Mouse (Mus musculus) liver, adult 2 months (tissue): Measurements from ENCODE around the gene Nbl1. TPM values are rescaled to one million over a fixed set of nuclear protein-coding genes. Genes with fewer than 3 reads are reported as not detected.

Source experiments
- DNase-seq: peaks from one replicate; pipeline ENCODE4 v3.0.0-alpha.2; 2011; ENCODE audit warnings: low read depth, low spot score; ENCODE audit errors: extremely low read depth
- H3K27ac ChIP-seq: fragments of 200-500 bp; replicated peaks from 2 replicates; pipeline ENCODE4 v1.5.1; 2012; ENCODE audit warnings: low read depth, mild to moderate bottlenecking, control low read depth, inconsistent platforms, low read length; ENCODE audit not compliant: insufficient read depth
- H3K27me3 ChIP-seq: fragments of 200-500 bp; 2 replicates; pipeline ENCODE4 v1.6.1; 2012; ENCODE audit warnings: mild to moderate bottlenecking, moderate library complexity, low read length, inconsistent platforms; ENCODE audit not compliant: control insufficient read depth, insufficient read depth
- H3K36me3 ChIP-seq: fragments of 200-500 bp; 2 replicates; pipeline ENCODE4 v1.6.1; 2012; ENCODE audit warnings: low read length, inconsistent platforms; ENCODE audit not compliant: control insufficient read depth, insufficient read depth
- H3K4me1 ChIP-seq: fragments of 200-500 bp; 2 replicates; pipeline ENCODE4 v1.6.1; 2011; ENCODE audit warnings: low read length; ENCODE audit not compliant: control insufficient read depth, insufficient read depth
- H3K4me3 ChIP-seq: fragments of 200-500 bp; 2 replicates; pipeline ENCODE4 v1.5.1; 2011; ENCODE audit warnings: low read depth, mild to moderate bottlenecking, control low read depth, low read length, moderate library complexity; ENCODE audit not compliant: insufficient read depth
- H3K79me2 ChIP-seq: fragments of 200-500 bp; 2 replicates; pipeline ENCODE4 v1.6.1; 2012; ENCODE audit warnings: inconsistent platforms, mild to moderate bottlenecking, low read length, moderate library complexity; ENCODE audit not compliant: control insufficient read depth, insufficient read depth
- H3K9ac ChIP-seq: fragments of 200-500 bp; 2 replicates; pipeline ENCODE4 v1.6.1; 2012; ENCODE audit warnings: low read depth, mild to moderate bottlenecking, control low read depth, inconsistent platforms, low read length
- CTCF ChIP-seq: fragments of 200-500 bp; IDR thresholded peaks from 2 replicates; pipeline ENCODE4 v1.5.1; 2011; ENCODE audit warnings: low read depth, low read length, control low read depth
- POLR2A ChIP-seq: fragments of 200-500 bp; IDR thresholded peaks from 2 replicates; pipeline ENCODE4 v1.6.1; 2011; ENCODE audit warnings: low read length, control low read depth; ENCODE audit not compliant: insufficient read depth; ENCODE audit errors: extremely low read depth
- WGBS: fragments of 180-500 bp; shearing (Covaris S2); methylation state at CpG from one replicate; pipeline ENCODE4 v1.1.7; 2018; 5-methylcytosine and 5-hydroxymethylcytosine counted together
- polyA plus RNA-seq: library from polyadenylated mRNA; depleted of rRNA; stranded (reverse); fragments of >200 nt; gene quantifications from 2 replicates; pipeline ENCODE4 v1.2.3, GENCODE M21; 2012
- total RNA-seq: library from RNA; depleted of rRNA; stranded (reverse); fragments of >200 nt; gene quantifications from 2 replicates; pipeline ENCODE4 v1.2.3, GENCODE M21; 2014

The Nbl1 gene
- total and polyA plus RNA-seq, 2 experiments, result 0.37 to 1.1 TPM

DNA sequence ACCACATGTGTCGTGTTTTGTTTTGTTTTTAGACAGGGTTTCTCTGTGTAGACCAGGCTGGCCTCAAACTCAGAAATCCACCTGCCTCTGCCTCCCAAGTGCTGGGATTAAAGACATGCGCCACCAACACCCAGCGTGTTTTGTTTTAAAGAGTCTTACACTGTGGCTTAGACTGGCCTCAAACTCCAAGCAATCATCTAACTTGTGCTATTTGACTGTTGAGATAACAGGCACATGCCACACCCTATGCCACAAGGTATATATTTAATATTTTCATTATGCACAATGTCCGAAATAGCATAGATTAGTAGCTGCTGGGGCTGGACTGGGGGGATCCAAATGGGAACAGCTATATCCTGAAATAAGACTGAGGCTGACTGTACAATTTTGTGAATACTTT lies 29.8 kb upstream of the Nbl1 start:
- Histone ChIP-seq H3K27ac (no peak overlapping the region), H3K4me3 (no peak overlapping the region), H3K36me3 (no peaks in the 10 kb centered on the region), H3K4me1 (peaks cover 10% of the 10 kb centered on the region), H3K79me2 (peaks cover 70% of the 10 kb centered on the region), H3K9ac (no peak overlapping the region), H3K27me3 (no peaks in the 10 kb centered on the region)
- 99% methylated on average over 4 of the region's 4 CpGs for WGBS
- TF ChIP-seq POLR2A, result no peak
- TF ChIP-seq CTCF, result no peak
- no peak for DNase-seq

DNA sequence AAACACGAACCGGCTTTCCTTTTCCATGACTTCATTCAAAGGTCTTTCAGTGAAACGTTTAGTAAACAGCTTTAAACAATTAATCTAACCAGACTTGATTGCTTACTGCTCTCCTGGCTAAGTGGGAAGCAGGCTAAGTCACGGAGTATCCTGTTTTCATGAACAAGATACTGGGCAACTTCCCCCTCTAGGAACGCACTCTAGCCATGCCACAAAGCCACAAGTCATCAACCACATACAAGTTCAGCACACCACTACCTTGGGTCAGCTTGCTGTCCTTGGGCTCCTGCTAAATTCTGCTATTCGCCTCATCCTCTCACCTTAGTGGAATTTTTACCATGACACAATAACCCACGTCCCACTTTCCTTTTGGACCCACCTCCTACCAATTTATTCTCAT lies 28.2 kb upstream of the Nbl1 start:
- WGBS, result 56% methylated on average over 7 of the region's 7 CpGs
- H3K9ac ChIP-seq, result no peak overlapping the region
- H3K36me3 ChIP-seq, result no peaks in the 10 kb centered on the region
- no peak for DNase-seq
- no peak overlapping the region for H3K4me3 ChIP-seq
- H3K4me1 ChIP-seq, result peaks cover 14% of the 10 kb centered on the region
- H3K79me2 ChIP-seq, result peaks cover 68% of the 10 kb centered on the region
- H3K27ac ChIP-seq, result no peak overlapping the region
- H3K27me3 ChIP-seq, result no peaks in the 10 kb centered on the region
- TF ChIP-seq CTCF (no peak), POLR2A (no peak)

- Histone ChIP-seq H3K36me3 (no peaks in the 10 kb centered on the region), H3K27ac (no peak overlapping the region), H3K4me3 (no peak overlapping the region), H3K27me3 (no peaks in the 10 kb centered on the region), H3K79me2 (peaks cover 71% of the 10 kb centered on the region), H3K9ac (no peak overlapping the region), H3K4me1 (peaks cover 12% of the 10 kb centered on the region)
- WGBS, result 41% methylated on average over 4 of the region's 4 CpGs
- no peak for TF ChIP-seq CTCF
- TF ChIP-seq POLR2A, result no peak
- no peak for DNase-seq
Observed at GRCm38 (mm10) chr4:139120281-139120814, 27.6 kb upstream of the Nbl1 start.

GRCm38 (mm10) chr4:139116356-139117063 lies 23.7 kb upstream of the Nbl1 start:
- Histone ChIP-seq H3K27me3 (no peaks in the 10 kb centered on the region), H3K36me3 (no peaks in the 10 kb centered on the region), H3K9ac (no peak overlapping the region), H3K4me1 (peaks cover 20% of the 10 kb centered on the region), H3K79me2 (peaks cover 59% of the 10 kb centered on the region), H3K27ac (no peak overlapping the region), H3K4me3 (no peak overlapping the region)
- DNase-seq, result no peak
- WGBS, result 49% methylated on average over 3 of the region's 3 CpGs
- TF ChIP-seq POLR2A (no peak), CTCF (no peak)

- no peak for TF ChIP-seq POLR2A
- TF ChIP-seq CTCF, result peak; percentile 26; the same call in 1 of the 2 replicates
- Histone ChIP-seq H3K36me3 (no peaks in the 10 kb centered on the region), H3K27me3 (no peaks in the 10 kb centered on the region), H3K79me2 (peaks cover 54% of the 10 kb centered on the region), H3K9ac (no peak overlapping the region), H3K27ac (no peak overlapping the region), H3K4me3 (no peak overlapping the region), H3K4me1 (peaks cover 21% of the 10 kb centered on the region)
- DNase-seq, result no peak
- 95% methylated on average over 5 of the region's 5 CpGs for WGBS
Observed at GRCm38 (mm10) chr4:139115721-139116120, 22.9 kb upstream of the Nbl1 start.

DNA sequence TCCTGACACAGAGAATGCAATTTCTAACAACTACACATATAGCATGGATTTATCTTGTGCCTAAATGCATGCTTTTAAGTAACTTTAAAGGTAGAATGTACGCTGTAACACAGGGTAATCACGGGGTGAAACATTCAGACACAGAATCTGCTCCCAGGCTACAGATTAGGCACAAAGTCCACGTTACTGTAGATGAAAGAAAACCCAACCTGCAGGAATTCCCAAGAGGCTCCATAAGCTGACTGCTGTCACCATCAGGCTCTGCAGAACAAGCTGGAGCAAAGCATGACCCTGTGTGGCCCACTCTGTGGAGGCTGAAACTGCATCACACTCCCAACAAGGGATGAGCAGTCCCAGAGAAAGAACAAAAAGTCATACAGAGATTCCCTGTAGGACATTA lies 19.7 kb upstream of the Nbl1 start:
- no peak overlapping the region for H3K9ac ChIP-seq
- WGBS, result 22% methylated on average over 3 of the region's 3 CpGs
- no peak overlapping the region for H3K27ac ChIP-seq
- TF ChIP-seq CTCF (no peak), POLR2A (no peak)
- peak; percentile 54 for DNase-seq
- H3K4me3 ChIP-seq, result no peak overlapping the region
- no peaks in the 10 kb centered on the region for H3K36me3 ChIP-seq
- H3K27me3 ChIP-seq, result no peaks in the 10 kb centered on the region
- peaks cover 51% of the 10 kb centered on the region for H3K79me2 ChIP-seq
- H3K4me1 ChIP-seq, result peaks cover 24% of the 10 kb centered on the region
